Mouse (Mus musculus): ENCODE measurements around the gene Rpl13a.
"Not testable (repeated sequence)": the region's sequence is repeated elsewhere in the genome, so short reads cannot be mapped to it uniquely, and the experiment has no call there.

Gene Rpl13a

DNA sequence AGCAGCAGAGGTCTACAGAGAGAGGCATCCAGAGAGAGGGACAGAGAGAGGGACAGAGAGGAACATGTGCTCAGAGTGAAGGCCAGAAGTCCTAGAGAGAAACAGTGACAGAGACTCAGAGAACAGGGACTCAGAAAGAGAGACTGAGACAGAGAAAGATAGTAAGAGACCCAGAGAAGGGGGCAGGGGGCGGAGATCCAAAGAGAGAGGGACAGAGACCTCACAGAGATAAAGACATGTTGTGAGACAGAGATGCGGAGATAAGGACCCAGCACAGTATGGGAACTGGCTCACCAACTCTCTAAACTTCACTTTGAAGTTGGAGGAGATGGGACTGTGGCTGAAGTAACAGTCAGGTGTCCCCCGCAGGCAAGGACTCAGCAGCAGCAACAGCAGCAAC is 6.8 kb upstream of the Rpl13a start:
- no peak for DNase-seq (ENCODE audit: low spot score)

DNA sequence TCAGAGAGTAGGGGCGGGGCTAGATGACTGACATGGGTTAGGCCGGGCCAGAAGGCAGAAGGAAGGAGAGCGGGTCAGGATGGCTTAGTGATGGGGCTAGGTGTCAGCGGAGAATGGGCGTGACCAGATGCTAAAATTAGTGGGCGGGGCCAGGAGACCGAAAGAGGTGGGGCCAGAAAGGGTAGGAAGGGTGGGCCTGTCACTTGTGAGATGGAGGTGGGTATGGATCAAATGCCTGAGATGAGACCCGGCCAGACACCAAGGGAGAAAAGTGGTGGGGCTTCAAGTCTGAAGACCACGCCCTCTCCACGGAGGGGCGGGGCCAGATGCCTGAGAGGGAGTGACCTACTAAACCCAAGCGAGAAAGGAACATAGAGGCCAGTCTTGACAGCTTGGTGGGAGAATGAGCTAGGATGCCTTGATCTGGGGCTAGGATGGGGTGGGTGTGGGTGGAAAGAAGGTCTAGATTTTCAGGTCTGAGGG is 6.0 kb upstream of the Rpl13a start:
- DNase-seq (ENCODE audit: low spot score): peak; percentile 70

DNA sequence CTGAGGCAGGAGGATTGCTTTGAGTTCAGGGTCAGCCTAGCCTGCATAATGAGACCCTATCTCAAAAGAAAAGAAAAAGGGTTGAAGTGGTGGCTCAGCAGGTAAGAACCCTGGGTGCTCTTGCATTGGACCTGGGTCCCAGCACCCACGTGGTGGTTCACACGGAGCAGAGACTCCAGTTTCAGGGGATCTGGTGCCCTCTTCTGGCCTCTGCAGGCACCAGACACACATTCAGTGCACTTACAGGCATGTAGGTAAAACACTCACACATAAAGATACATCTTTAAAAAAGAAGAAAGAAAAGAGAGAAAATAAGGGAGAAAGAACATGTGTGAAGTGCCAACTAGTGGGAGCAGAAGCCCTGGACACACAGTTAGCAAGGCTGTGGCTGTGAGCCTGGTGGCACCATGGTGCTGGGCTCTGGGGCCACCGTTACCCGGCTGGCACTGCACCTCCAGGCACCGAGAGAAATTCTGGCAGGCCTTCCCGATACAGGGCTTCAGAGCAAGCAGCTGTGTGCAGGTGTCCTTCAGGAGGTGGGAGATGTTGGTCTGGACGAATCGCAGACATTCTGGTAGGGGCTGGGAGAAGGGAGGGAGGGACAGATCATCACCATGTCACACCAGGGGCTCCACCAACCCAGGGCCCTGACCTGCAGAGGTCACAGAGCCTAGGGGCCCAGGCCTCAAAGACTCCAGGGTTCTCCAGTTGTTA is 5.0 kb upstream of the Rpl13a start:
- DNase-seq (ENCODE audit: low spot score): no peak

DNA sequence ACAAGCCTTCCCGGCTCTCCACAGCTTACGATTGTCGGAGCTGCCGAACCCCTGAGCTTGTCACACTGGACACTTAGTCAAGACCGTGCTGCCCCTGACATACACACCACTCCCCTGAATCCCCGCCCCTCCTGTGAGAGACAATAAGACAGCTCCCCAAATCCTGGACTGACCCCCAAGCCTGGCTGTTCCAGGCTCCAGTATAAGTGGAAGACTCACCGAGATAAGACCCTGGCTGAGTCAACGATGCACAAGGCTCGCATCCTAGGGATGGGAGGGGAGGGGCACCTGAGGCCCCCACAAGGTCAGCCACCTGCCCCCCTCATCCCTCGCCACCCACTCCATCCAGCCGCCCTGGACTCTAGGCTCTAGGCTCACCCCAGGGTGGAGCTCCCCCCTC is 3.3 kb upstream of the Rpl13a start:
- DNase-seq (ENCODE audit: low spot score): no peak

DNA sequence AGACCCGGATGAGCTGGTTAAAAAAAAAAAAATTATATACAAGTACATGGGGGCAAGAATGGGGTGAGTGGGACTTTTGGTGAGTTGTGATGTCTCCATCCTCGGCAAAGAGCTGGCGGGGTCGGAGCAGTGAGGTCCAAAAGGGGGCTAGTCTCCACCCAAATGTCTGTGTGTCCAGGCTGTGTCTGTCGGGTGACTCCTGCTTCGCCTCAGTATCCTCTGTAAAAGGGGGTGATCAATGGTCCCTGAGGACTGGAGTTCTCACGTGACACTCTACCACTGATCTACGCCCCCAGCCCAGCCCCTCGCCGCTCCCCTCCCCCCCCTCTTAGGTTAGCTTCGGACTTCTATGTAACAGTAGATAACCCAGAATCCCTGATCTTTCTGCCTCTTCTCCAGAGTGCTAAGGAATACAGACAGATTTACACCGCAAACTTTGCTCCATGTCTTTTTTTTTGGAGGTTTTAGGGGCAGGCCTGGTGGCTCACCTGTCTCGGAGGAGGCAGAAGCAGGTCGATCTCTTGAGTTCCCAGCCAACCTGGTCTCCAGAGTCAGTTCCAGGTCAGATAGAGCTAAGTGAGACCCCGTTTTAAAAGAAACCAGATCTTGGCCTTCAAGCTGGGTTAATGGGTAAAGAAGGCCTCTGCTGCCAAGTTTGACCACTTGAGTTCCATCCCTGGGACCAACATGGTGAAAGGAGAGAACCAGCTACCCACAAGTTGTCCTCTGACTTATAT is 1.4 kb upstream of the Rpl13a start:
- DNase-seq (ENCODE audit: low spot score): no peak

DNA sequence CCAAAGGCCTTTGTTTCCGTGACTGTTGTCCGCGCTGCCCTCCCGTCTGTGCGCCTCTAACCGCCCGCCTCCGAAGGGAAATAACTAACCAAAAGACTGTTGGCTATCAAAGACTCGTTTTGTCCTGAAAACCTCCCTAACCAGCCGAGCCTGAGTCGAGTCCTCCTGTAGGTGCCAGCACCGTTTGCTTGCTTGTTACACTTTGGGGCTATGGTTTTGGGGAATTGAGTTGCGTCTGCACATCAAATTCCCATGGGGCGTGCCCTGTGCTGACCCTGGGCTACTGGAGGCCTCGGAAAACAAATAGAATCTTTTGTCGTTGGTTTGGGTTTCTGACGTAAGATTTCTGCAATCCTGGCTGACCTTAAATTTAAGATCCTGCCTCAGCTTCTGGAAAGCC is 757 bp upstream of the Rpl13a start:
- DNase-seq (ENCODE audit: low spot score): no peak

DNA sequence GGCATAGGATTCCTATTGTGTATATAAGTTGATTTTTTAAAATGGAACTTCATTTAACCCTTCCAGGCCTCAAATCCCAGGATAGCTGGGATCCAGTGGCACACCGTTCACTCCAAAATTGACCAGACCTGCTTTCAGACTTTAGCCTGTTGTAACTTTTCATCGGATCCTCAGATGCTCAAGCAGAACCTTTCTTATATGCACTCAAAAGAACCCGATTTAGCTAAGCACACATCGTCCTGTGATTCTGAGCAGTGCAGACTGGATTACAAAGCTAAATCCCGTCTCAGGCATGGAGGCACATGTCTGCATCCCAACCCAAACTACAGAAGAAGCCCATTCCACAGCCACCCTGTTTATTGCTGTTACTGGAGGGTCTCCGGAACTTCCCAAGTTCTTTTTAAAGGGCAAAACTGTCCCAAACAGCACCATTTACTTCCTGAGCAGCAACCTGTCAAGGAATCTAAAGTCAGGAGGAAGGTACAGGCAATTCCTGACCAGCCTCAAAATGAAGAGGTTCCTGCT is 799 bp downstream of the Rpl13a start:
- no peak for DNase-seq (ENCODE audit: low spot score)

DNA sequence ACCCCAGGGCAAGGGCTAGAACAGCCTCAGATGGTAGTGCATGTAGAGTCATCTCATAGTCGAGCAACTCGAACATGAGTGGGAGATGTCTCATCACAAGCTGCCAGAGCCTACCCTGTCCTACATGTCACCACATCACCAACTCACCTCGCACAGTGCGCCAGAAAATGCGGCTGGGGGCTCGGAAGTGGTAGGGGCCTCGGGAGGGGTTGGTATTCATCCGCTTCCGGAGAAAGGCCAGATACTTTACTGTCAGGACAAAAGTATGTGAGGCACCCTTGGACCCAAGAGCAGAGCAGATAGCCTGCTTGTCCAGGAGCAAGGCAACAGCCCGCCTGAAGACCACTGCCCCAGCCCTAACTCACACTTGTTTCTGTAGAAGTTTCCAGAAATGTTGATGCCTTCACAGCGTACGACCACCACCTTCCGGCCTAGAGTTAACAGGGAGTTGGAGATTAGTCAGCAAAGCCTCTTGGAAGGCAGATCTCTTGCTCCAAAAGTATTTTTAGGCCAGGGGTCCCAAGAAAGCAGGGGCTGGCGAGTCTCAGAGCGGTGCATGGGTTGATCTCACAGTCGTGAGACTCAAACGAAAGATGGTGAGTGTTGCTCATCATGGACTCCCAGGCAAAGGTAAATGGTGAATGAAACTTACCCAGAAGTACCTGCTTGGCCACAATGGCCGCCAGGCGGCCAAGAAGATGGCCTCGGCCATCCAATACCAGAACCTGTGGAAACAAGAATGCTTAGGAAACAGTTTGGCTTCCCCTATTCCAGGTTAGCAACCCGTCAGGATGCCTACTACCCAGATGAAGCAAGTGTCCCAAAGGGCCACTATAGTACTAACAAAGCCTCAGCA is 1.5 kb downstream of the Rpl13a start:
- no peak for DNase-seq (ENCODE audit: low spot score)

DNA sequence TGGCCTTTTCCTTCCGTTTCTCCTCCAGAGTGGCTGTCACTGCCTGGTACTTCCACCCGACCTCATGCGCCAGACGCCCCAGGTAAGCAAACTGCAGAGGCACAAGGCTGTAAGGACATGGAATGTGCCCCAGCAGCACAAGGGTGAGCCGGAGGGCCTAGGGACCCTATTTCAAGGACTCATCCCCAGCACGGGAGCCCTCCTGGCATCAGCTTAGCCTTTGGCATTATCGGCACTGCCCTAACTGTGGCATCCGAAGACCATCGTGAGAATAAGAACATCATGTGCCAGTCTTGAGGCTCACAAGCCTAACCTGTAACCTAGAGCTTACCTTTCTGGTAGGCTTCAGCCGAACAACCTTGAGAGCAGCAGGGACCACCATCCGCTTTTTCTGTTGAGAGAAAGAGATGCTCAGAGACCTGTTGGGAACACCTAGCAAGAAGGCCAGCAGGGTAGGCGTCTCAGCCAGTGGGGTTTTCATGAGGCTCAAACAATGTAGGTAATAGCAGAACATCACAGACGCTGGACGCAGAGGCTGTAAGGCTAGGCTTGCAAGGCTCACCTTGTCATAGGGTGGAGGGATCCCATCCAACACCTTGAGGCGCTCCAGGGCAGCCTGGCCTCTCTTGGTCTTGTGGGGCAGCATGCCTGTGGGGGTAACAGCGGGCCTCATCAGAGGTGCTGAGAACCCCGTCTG is 2.3 kb downstream of the Rpl13a start:
- DNase-seq (ENCODE audit: low spot score): no peak

DNA sequence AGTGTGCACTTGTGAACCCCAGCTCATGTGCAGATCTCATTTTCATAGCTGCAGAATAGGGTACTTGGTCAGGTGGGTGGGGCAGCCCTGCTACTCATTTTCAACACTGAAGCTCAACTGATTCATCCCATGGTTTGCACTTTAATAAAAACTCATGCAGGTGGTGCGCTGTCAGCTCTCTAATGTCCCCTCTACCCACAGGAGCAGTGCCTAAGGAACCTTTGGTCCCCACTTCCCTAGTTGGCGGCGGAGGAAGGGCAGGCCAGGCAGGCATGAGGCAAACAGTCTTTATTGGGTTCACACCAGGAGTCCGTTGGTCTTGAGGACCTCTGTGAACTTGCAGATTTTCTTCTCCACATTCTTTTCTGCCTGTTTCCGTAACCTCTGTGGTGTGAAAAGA is 2.9 kb downstream of the Rpl13a start:
- not testable (repeated sequence) for DNase-seq (ENCODE audit: low spot score)

DNA sequence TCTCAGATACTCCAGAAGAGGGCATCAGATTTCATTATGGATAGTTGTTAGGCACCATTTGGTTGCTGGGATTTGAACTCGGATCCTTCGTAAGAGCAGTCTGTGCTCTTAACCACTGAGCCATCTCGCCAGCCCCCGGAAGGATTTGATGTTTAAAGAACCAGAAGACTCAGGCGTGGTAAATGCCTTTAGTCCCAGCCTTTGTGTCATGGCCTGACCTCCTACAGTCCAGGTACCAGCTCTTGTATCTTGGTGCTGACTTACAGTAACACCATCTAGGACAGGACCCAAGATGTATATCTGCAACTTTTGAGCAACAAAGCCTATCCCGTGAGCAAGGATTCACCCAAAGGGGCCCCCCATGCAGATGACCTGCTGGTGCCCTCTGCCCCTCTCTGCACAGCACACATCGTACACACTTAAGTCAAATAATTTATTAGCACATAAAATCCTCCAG is 3.4 kb downstream of the Rpl13a start:
- peak; percentile 64 for DNase-seq (ENCODE audit: low spot score)

DNA sequence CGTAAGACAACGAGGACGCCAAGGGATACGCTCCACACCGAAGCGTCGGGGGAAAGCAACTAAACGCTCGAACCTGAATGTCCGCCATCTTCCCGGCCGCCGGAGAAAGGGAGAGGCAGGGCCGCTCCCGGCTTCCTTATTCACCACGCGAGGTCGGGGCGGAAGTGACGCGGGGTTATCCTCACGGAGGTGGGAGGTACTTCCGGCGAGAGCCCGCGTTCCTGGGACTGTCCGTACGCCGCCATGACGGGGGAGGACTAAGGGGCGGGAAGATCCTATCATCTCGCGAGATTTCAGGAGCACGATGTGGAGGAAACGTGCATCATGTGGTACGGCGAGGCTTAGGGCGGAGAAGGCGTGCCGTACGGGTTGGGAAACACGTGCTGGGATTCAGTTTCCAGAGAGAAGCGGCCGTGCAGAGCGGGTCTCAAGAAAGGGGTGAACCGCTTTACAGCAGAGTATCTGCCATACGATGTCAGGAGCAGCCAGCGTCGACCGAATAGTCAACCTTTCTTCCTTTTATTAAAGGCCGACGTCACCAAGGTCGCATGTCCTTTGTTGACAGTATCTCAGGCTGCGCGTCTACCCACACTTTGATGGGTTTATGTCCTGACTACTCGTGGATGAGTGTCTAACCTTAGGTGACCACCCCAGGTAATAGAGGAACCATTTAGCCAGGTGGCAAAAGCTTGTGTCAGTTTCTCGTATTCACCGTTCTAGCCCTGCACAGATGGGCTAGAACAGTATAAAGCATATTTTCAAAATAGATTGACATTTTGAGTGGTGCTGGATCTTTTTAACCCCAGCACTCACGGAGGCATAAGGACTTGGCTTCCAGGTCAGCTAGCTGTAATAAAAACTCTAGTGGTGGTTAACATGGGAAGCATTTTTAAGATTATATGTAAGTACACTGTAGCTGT is 4.1 kb downstream of the Rpl13a start, which contains the start of gene Rps11:
Gene Rps11, minus strand, starts transcription at position 216 of the 920 bp plus-strand sequence.
- peak; percentile 99 for DNase-seq (ENCODE audit: low spot score)

DNA sequence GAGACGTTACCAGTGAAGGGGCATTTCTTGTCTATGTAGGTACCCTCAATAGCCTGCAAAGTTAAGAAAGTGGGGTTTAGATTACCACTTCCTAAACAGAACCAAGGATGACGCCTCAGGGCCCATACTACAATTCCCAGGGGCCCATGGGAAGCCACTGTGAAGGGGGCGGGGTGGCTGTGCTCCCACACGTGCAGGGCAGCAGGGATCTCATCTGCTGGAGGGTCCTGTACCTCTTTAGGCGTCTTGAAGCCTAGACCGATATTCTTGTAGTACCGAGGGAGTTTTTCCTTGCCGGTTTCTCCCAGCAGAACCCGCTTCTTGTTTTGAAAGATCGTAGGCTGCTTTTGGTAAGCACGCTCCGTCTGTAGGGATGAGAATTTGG is 5.4 kb downstream of the Rpl13a start:
- peak; percentile 42 for DNase-seq (ENCODE audit: low spot score)

DNA sequence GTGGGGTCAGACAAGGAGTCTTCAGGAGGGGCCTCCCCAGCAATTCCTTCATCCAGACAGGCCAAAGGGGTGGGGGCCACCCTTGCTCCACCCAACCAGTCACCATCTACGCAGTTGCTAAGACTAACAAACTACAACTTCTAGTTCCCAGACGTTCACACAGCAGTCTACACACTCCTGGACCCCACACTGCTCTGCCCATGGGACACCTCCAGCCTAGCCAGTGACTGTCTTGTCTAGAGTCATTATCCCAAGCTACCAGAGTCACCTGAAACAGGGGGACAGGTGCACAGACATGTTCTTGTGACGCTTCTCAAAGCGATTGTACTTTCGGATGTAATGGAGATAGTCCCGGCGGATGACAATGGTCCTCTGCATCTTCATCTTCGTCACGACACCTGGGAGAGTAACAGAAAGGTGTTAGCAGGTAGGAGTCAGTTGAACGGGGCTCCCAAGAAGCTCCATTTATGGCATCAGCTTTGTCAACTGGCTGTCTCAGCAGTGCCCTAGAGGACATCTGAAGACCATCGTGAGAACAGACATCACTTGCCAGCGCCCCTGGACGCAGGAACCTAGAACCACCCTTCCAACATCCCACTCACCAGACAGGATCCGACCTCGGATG is 5.9 kb downstream of the Rpl13a start:
- no peak for DNase-seq (ENCODE audit: low spot score)

DNA sequence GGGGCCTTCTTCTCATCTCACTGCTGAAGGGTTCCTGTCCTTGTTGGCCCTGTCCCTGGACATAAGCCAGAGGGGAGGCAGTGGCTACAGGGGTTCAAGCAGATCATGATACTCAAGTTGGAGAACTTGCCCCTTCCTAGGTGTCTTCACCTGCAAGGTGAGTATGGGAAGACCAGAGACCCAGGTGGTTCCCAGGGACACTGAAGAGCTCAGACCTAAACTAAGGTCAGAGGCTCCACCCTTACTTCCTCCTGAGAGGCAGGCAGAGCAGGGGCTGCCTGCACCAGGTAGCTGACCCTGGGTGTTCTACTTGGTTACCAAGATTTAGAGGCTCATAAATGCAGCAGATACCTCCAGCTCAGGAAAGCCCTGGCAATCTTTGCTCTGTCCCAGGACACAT is 6.6 kb downstream of the Rpl13a start:
- DNase-seq (ENCODE audit: low spot score): no peak

DNA sequence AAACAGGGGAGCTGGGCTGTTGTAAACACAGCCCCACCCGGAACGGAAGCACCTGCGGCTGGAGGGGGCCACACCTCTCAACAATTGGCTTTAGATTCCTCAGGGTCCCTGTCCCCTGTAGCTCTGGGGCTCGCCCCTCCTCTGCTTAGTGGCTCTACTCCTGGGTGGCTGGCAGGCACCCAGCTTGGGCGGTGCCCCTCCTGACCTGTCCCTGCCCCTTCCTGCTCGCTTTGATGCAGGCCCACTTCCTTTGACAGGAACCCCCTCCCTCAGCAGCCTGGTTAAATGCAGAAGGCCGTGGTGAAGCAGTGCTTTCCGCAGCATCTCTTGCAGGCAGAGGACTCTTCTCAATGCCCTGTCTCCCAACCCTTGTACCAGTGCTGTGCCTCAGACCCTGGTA is 7.2 kb downstream of the Rpl13a start:
- DNase-seq (ENCODE audit: low spot score): no peak

DNA sequence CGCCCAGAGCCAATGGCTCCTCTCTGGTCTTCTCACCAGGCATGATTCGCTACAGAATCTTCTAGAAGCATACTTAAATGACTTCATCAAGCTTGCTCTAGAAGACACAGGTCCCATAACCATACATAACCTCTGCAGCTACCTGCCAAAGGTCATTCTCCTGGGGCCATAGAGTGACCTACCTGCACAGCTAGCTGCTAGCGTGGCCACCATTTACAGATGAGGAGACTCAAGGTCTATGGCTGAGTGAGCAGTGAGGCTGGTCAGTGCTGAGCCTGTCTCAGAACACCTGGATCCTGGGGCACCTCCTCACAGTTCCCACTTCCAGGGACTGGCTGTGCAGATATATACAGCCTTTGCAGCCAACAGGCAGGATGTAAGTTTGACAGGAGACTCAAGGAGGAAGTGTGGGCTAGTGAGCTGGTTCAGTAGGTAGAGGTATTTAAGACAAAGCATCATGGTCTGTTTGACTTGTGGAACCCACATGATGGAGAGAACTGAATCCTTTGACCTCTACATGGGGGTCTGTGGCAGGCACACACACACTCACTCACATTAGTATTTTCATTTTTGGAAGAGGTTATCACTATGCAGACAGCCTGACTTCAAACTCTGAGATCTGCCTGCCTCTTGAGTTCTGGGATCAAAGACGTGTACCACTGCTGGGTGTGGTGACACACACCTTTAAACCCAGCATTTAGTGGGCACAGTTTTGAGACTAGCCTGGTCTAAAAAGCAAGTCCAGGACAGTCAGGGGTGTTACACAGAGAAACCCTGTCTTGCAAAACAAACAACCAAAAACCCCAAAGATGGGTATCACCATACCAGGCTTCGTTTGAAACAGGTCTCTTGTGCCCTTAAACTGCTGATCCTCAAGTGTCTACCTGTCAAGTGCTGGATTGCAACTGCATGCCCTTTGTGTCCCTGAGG is 8.5 kb downstream of the Rpl13a start:
- no peak for DNase-seq (ENCODE audit: low spot score)

DNA sequence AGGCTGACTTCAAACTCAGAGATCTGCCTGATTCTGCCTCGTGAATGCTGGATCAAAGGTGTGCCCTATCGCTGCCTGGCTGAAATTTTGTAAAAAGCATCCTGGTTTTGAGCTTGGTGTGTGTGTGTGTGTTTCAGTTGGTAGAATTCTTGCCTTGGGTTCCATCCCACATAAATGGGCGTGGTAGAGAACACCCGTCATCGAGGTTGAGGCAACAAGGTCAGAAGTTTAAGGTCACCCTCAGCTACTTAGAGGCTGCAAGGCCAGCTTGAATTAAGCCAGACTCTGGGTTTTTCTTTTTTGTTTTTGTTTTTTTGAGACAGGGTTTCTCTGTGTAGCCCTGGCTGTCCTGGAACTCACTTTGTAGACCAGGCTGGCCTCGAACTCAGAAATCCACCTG is 10.2 kb downstream of the Rpl13a start:
- no peak for DNase-seq (ENCODE audit: low spot score)

DNA sequence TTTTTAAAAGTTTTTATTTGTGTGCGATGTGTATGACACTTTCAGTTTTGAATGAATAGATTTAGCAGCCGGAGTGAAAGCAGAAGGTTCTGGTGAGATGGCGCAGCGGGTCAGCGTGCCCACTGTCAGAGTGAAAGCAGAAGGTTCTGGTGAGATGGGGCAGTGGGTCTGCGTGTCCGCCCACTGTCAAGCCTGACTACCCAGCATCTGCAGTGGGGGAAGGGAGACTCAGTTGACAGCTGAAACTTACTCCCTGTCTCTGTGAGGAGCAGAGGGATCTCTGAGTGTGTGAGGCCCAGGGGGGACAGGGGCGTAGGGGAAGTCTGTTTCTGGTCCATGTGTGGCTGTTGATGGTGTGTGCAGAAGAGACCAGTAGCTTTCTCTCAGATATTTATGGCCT is 11.0 kb downstream of the Rpl13a start:
- DNase-seq (ENCODE audit: low spot score): no peak

Measured in retina, embryonic 14.5 days (tissue).